Mouse (Mus musculus) lung, postnatal 0 days (tissue): ENCODE measurements around the gene Scaf11. TPM values are rescaled to one million over a fixed set of nuclear protein-coding genes. Genes with fewer than 3 reads are reported as not detected.
"Not testable (repeated sequence)": the region's sequence is repeated elsewhere in the genome, so short reads cannot be mapped to it uniquely, and the experiment has no call there.

Source experiments
- ATAC-seq: fragments of 200-750 bp; cut with Nextera tagmentation; 2 replicates; pipeline ENCODE4 v1.8.0; 2017; ENCODE audit warnings: moderate library complexity
- DNase-seq: peaks from one replicate; pipeline ENCODE4 v3.0.0-alpha.2; 2016; ENCODE audit warnings: low spot score
- H3K27ac ChIP-seq: fragments of 300-500 bp; sonication (generic); 2 replicates; pipeline ENCODE4 v1.5.1; 2014; ENCODE audit warnings: antibody characterized with exemption, mild to moderate bottlenecking, low read length, mixed read lengths
- H3K27me3 ChIP-seq: fragments of 300-500 bp; sonication (generic); replicated peaks from 2 replicates; pipeline ENCODE4 v1.6.1; 2014; ENCODE audit warnings: low read length, mixed read lengths; ENCODE audit not compliant: insufficient read depth
- H3K36me3 ChIP-seq: fragments of 300-500 bp; sonication (generic); 2 replicates; pipeline ENCODE4 v1.6.1; 2014; ENCODE audit warnings: low read length, mixed read lengths; ENCODE audit not compliant: insufficient read depth
- H3K4me1 ChIP-seq: fragments of 300-500 bp; sonication (generic); 2 replicates; pipeline ENCODE4 v1.6.1; 2014; ENCODE audit warnings: antibody characterized with exemption, low read depth, low read length, mixed read lengths; ENCODE audit not compliant: insufficient read depth
- H3K4me2 ChIP-seq: fragments of 300-500 bp; sonication (generic); replicated peaks from 2 replicates; pipeline ENCODE4 v1.6.1; 2014; ENCODE audit warnings: low read depth, mild to moderate bottlenecking, low read length, moderate library complexity, mixed read lengths
- H3K4me3 ChIP-seq: fragments of 300-500 bp; sonication (generic); 2 replicates; pipeline ENCODE4 v1.5.1; 2014; ENCODE audit warnings: low read depth, low read length
- H3K9ac ChIP-seq: fragments of 300-500 bp; sonication (generic); replicated peaks from 2 replicates; pipeline ENCODE4 v1.6.1; 2014; ENCODE audit warnings: low read depth, mild to moderate bottlenecking
- H3K9me3 ChIP-seq: fragments of 300-500 bp; sonication (generic); 2 replicates; pipeline ENCODE4 v1.6.1; 2016; ENCODE audit warnings: low read length, mixed read lengths
- CTCF ChIP-seq: IDR thresholded peaks from 2 replicates; pipeline ENCODE4 v1.5.1; 2016; ENCODE audit warnings: antibody characterized with exemption, mild to moderate bottlenecking
- EP300 ChIP-seq: IDR thresholded peaks from 2 replicates; pipeline ENCODE4 v1.6.1; 2016; ENCODE audit warnings: antibody characterized with exemption, mild to moderate bottlenecking, control low read depth
- WGBS: fragments of 180-500 bp; shearing (Covaris S2); extraction: QIAGEN DNeasy Blood & Tissue Kit; methylation state at CpG from one replicate; pipeline ENCODE4 v1.1.7; 2014; 5-methylcytosine and 5-hydroxymethylcytosine counted together
- polyA plus RNA-seq: library from polyadenylated mRNA; unstranded; fragments of >200 nt; fragmentation: Nextera tagmentation; extraction: Ambion mirVana; gene quantifications from 2 replicates; pipeline ENCODE4 v1.2.1, GENCODE M21; 2015

Gene Scaf11
- 59.9 and 65.6 TPM in 2 replicates for polyA plus RNA-seq

GRCm38 (mm10) chr15:96460730-96461540 lies at the start of gene Scaf11:
Scaf11 (minus strand) TSS chr15:96460843.
- WGBS, result under 1% methylated on average over 53 of the region's 96 CpGs
- peaks cover 2% of the 10 kb centered on the region; the same call in 1 of the 2 replicates for H3K4me1 ChIP-seq
- H3K4me2 ChIP-seq, result peak within 1 kb of the TSS; percentile 83
- H3K36me3 ChIP-seq, result no peaks in the 10 kb centered on the region
- H3K9ac ChIP-seq, result peak within 1 kb of the TSS; percentile 96
- peak within 1 kb of the TSS; percentile 94 for H3K4me3 ChIP-seq
- peak; percentile 93 for ATAC-seq
- peak; percentile 99 for DNase-seq
- H3K9me3 ChIP-seq, result no peaks in the 10 kb centered on the region
- H3K27me3 ChIP-seq, result no peaks in the 10 kb centered on the region
- peak within 1 kb of the TSS; percentile 100 for H3K27ac ChIP-seq
- TF ChIP-seq CTCF (peak; percentile 73), EP300 (no peak)

DNA sequence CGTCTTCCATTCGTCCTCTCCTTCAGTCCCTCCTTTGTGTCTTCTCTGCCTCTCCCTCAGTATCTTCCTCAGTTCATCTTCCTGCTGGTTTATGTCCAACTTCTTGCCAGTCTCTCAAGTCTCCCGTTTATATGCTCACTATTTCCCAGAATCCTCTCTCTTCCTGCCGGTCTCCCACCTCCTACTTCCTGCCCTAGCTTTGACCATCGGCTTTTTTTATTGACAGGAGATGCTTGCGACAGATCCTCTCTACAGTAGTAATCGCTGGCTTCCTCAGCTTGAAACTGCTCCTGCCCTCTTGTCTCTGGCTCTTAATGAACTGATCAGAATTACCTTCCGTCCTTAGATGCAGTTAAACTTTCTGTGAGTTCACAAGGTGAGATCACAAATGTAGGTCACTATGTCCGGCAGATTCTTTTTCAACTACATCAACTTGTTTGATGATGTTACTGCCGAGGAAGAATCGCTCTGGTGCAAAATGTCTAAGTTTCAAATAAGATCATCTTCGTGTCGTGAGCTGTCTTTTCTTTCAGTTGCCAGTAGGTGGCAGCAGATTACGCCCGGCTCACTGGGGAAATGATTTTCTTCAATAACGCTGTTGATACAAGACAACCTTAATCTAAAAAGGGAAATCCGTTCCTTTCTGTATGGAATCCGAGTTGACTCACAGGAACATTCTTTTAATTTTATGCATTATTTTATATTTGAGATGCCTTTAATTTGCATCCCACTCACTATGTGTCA lies 46.6 kb upstream of the Scaf11 start:
- Histone ChIP-seq H3K9ac (no peak overlapping the region), H3K36me3 (no peaks in the 10 kb centered on the region), H3K27ac (no peak overlapping the region), H3K4me2 (peak overlapping the region; percentile 47), H3K4me1 (no peaks in the 10 kb centered on the region), H3K9me3 (no peaks in the 10 kb centered on the region), H3K4me3 (no peak overlapping the region), H3K27me3 (no peaks in the 10 kb centered on the region)
- ATAC-seq, result no peak
- 21% methylated on average over 18 of the region's 18 CpGs for WGBS
- TF ChIP-seq EP300 (no peak), CTCF (peak; percentile 83)
- DNase-seq, result peak; percentile 68

- Histone ChIP-seq H3K4me1 (no peaks in the 10 kb centered on the region), H3K9ac (no peak overlapping the region), H3K36me3 (no peaks in the 10 kb centered on the region), H3K4me3 (no peak overlapping the region), H3K27me3 (no peaks in the 10 kb centered on the region), H3K27ac (no peak overlapping the region), H3K9me3 (no peaks in the 10 kb centered on the region; the same call in 1 of the 2 replicates), H3K4me2 (no peak overlapping the region)
- ATAC-seq (no peak), DNase-seq (no peak)
- 86% methylated on average over 7 of the region's 7 CpGs for WGBS
- TF ChIP-seq CTCF, result no peak
- no peak for TF ChIP-seq EP300
Observed at GRCm38 (mm10) chr15:96497646-96498045, 37.0 kb upstream of the Scaf11 start.

- Histone ChIP-seq H3K4me1 (no peaks in the 10 kb centered on the region), H3K36me3 (no peaks in the 10 kb centered on the region), H3K4me2 (no peak overlapping the region), H3K9me3 (no peaks in the 10 kb centered on the region; the same call in 1 of the 2 replicates), H3K27ac (no peak overlapping the region), H3K27me3 (no peaks in the 10 kb centered on the region), H3K9ac (no peak overlapping the region), H3K4me3 (no peak overlapping the region)
- DNase-seq (no peak), ATAC-seq (no peak)
- TF ChIP-seq CTCF (no peak), EP300 (no peak)
- 89% methylated on average over 4 of the region's 6 CpGs for WGBS
Observed at GRCm38 (mm10) chr15:96494279-96494678, 33.6 kb upstream of the Scaf11 start.

DNA sequence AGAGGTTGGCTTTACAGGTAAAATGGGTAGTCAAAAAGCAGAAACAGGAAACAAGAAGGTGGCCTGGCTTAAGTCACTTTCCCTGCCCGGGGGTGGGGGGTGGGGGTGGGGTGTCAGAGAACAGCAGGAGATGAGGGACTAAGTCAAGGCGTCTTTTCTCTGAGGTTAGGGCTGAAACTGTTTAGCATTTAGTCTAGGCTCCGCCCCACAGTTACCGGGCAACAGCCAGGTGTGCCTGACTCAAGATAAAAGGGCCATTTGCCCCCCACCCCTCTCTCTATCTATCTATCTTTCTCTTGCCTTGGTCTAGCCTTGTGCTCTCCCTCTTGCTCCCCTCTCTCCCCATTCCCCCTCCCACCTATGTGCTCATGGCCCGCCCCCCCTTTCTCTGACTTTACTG lies 32.9 kb upstream of the Scaf11 start:
- ATAC-seq (no peak), DNase-seq (no peak)
- Histone ChIP-seq H3K27me3 (no peaks in the 10 kb centered on the region), H3K4me2 (no peak overlapping the region), H3K4me3 (no peak overlapping the region), H3K27ac (no peak overlapping the region), H3K36me3 (no peaks in the 10 kb centered on the region), H3K4me1 (no peaks in the 10 kb centered on the region), H3K9ac (no peak overlapping the region), H3K9me3 (no peaks in the 10 kb centered on the region; the same call in 1 of the 2 replicates)
- 70% methylated on average over 5 of the region's 5 CpGs for WGBS
- TF ChIP-seq CTCF (no peak), EP300 (no peak)

DNA sequence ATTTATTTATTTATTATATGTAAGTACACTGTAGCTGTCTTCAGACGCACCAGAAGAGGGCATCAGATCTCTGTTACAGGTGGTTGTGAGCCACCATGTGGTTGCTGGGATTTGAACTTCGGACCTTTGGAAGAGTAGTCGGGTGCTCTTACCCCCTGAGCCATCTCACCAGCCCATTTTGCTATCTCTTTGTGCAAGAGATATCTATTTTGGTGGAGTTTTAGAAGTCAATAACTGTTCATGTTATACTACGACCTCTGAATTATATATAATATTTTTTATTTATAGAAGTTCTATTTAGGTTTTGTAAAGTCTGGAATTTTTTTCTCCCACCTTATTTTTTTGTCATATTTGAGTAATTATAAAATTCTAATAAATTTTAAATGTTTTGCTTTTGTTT lies 32.3 kb upstream of the Scaf11 start:
- not testable (repeated sequence) for DNase-seq, H3K9me3 ChIP-seq, H3K4me3 ChIP-seq, H3K27ac ChIP-seq, H3K27me3 ChIP-seq, H3K4me2 ChIP-seq, H3K9ac ChIP-seq, H3K4me1 ChIP-seq, ATAC-seq, H3K36me3 ChIP-seq
- 93% methylated on average over 4 of the region's 4 CpGs for whole genome bisulfite sequencing
